Mouse (Mus musculus) stomach, postnatal 0 days (tissue): ENCODE measurements around the gene Mesp2.

ENCODE experiments used
- CTCF ChIP-seq: IDR thresholded peaks from 2 replicates; pipeline ENCODE4 v1.5.1; 2016; ENCODE audit warnings: antibody characterized with exemption, low read depth, mild to moderate bottlenecking, moderate library complexity
- EP300 ChIP-seq: optimal IDR thresholded peaks from 2 replicates; pipeline ENCODE3; 2016; ENCODE audit warnings: antibody characterized with exemption

GRCm38 (mm10) chr7:79793688-79794087, 16.8 kb upstream of the Mesp2 start, which contains the start of gene Mesp1:
- no peak for TF ChIP-seq CTCF
- TF ChIP-seq EP300: no peak
